Mouse (Mus musculus) heart, embryonic 15.5 days (tissue): ENCODE measurements around the gene Hivep3. TPM values are rescaled to one million over a fixed set of nuclear protein-coding genes. Genes with fewer than 3 reads are reported as not detected.

ENCODE experiments used
- ATAC-seq: fragments of 200-750 bp; cut with Nextera tagmentation; replicated peaks from 2 replicates; pipeline ENCODE4 v1.8.0; 2017; ENCODE audit warnings: low read depth, moderate TSS enrichment; ENCODE audit not compliant: insufficient number of reproducible peaks, insufficient read depth, low FRiP score
- H3K27ac ChIP-seq: fragments of 300-500 bp; sonication (generic); 2 replicates; pipeline ENCODE4 v1.5.1; 2015; ENCODE audit warnings: mild to moderate bottlenecking, inconsistent platforms
- H3K27me3 ChIP-seq: fragments of 300-500 bp; sonication (generic); 2 replicates; pipeline ENCODE4 v1.6.1; 2015; ENCODE audit warnings: inconsistent platforms
- H3K36me3 ChIP-seq: fragments of 300-500 bp; sonication (generic); 2 replicates; pipeline ENCODE4 v1.6.1; 2015; ENCODE audit warnings: mild to moderate bottlenecking, inconsistent platforms
- H3K4me1 ChIP-seq: fragments of 300-500 bp; sonication (generic); replicated peaks from 2 replicates; pipeline ENCODE4 v1.6.1; 2015; ENCODE audit warnings: inconsistent platforms
- H3K4me2 ChIP-seq: fragments of 300-500 bp; sonication (generic); 2 replicates; pipeline ENCODE4 v1.6.1; 2015; ENCODE audit warnings: inconsistent platforms, mild to moderate bottlenecking, moderate library complexity
- H3K4me3 ChIP-seq: fragments of 300-500 bp; sonication (generic); 2 replicates; pipeline ENCODE4 v1.5.1; 2015; ENCODE audit warnings: mild to moderate bottlenecking, inconsistent platforms
- H3K9ac ChIP-seq: fragments of 300-500 bp; sonication (generic); 2 replicates; pipeline ENCODE4 v1.6.1; 2015; ENCODE audit warnings: mild to moderate bottlenecking, inconsistent platforms
- H3K9me3 ChIP-seq: fragments of 300-500 bp; sonication (generic); replicated peaks from 2 replicates; pipeline ENCODE4 v1.6.1; 2016; ENCODE audit warnings: inconsistent platforms
- WGBS: fragments of 180-500 bp; shearing (Covaris S2); methylation state at CpG from one replicate; pipeline ENCODE4 v1.1.7; 2015; ENCODE audit warnings: mixed read lengths; 5-methylcytosine and 5-hydroxymethylcytosine counted together
- polyA plus RNA-seq: library from polyadenylated mRNA; unstranded; fragments of >200 nt; fragmentation: Nextera tagmentation; extraction: Ambion mirVana; gene quantifications from 2 replicates; pipeline ENCODE4 v1.2.1, GENCODE M21; 2015

Gene Hivep3
- polyA plus RNA-seq, 1 experiment from 2014 or later: 6.7 TPM

- Histone ChIP-seq H3K27me3 (no peaks in the 10 kb centered on the region), H3K4me2 (no peak overlapping the region), H3K27ac (no peak overlapping the region), H3K4me1 (no peaks in the 10 kb centered on the region), H3K9me3 (no peaks in the 10 kb centered on the region), H3K9ac (no peak overlapping the region), H3K36me3 (no peaks in the 10 kb centered on the region), H3K4me3 (no peak overlapping the region)
- no peak for ATAC-seq
- WGBS: 72% methylated on average over 9 of the region's 9 CpGs
Measured at GRCm38 (mm10) chr4:119761459-119762121, 28.0 kb downstream of the Hivep3 start.

GRCm38 (mm10) chr4:119762171-119762570 is 28.6 kb downstream of the Hivep3 start:
- Histone ChIP-seq H3K4me3 (no peak overlapping the region), H3K4me1 (no peaks in the 10 kb centered on the region), H3K9ac (no peak overlapping the region), H3K27ac (no peak overlapping the region), H3K27me3 (no peaks in the 10 kb centered on the region), H3K9me3 (no peaks in the 10 kb centered on the region), H3K4me2 (no peak overlapping the region), H3K36me3 (no peaks in the 10 kb centered on the region)
- 75% methylated on average over 2 of the region's 2 CpGs for WGBS
- no peak for ATAC-seq

GRCm38 (mm10) chr4:119768046-119768445 is 34.5 kb downstream of the Hivep3 start:
- 80% methylated on average over 3 of the region's 3 CpGs for WGBS
- no peak for ATAC-seq

GRCm38 (mm10) chr4:119775913-119776312 is 42.3 kb downstream of the Hivep3 start:
- no peak overlapping the region for H3K9ac ChIP-seq
- H3K4me3 ChIP-seq: no peak overlapping the region
- 80% methylated on average over 3 of the region's 3 CpGs for WGBS
- H3K27ac ChIP-seq: no peak overlapping the region
- no peak for ATAC-seq
- H3K4me2 ChIP-seq: no peak overlapping the region
- H3K9me3 ChIP-seq: no peaks in the 10 kb centered on the region
- no peaks in the 10 kb centered on the region for H3K27me3 ChIP-seq
- H3K4me1 ChIP-seq: peaks cover 9% of the 10 kb centered on the region
- H3K36me3 ChIP-seq: no peaks in the 10 kb centered on the region

More at GRCm38 (mm10) chr4:119768046-119768445, 34.5 kb downstream of the Hivep3 start:
- H3K36me3 ChIP-seq: no peaks in the 10 kb centered on the region
- H3K27me3 ChIP-seq: no peaks in the 10 kb centered on the region
- H3K27ac ChIP-seq: no peak overlapping the region
- H3K4me2 ChIP-seq: no peak overlapping the region
- no peaks in the 10 kb centered on the region for H3K4me1 ChIP-seq
- H3K9ac ChIP-seq: no peak overlapping the region
- H3K9me3 ChIP-seq: no peaks in the 10 kb centered on the region
- H3K4me3 ChIP-seq: no peak overlapping the region

GRCm38 (mm10) chr4:119777146-119777545 is 43.6 kb downstream of the Hivep3 start:
- 81% methylated on average over 3 of the region's 3 CpGs for WGBS
- no peak overlapping the region for H3K4me3 ChIP-seq
- no peak overlapping the region for H3K9ac ChIP-seq
- H3K4me2 ChIP-seq: no peak overlapping the region
- no peaks in the 10 kb centered on the region for H3K27me3 ChIP-seq
- H3K9me3 ChIP-seq: no peaks in the 10 kb centered on the region
- peaks cover 9% of the 10 kb centered on the region for H3K4me1 ChIP-seq
- no peak for ATAC-seq
- no peak overlapping the region for H3K27ac ChIP-seq
- H3K36me3 ChIP-seq: no peaks in the 10 kb centered on the region

- H3K27ac ChIP-seq: peak overlapping the region; percentile 54
- no peaks in the 10 kb centered on the region for H3K27me3 ChIP-seq
- no peaks in the 10 kb centered on the region for H3K36me3 ChIP-seq
- 37% methylated on average over 5 of the region's 5 CpGs for WGBS
- no peaks in the 10 kb centered on the region for H3K9me3 ChIP-seq
- ATAC-seq: no peak
- H3K4me3 ChIP-seq: no peak overlapping the region
- no peak overlapping the region for H3K9ac ChIP-seq
- peaks cover 9% of the 10 kb centered on the region for H3K4me1 ChIP-seq
- H3K4me2 ChIP-seq: no peak overlapping the region
Measured at GRCm38 (mm10) chr4:119779561-119780400, 46.2 kb downstream of the Hivep3 start.

GRCm38 (mm10) chr4:119780881-119781280 is 47.3 kb downstream of the Hivep3 start:
- Histone ChIP-seq H3K9me3 (no peaks in the 10 kb centered on the region), H3K9ac (no peak overlapping the region), H3K4me3 (no peak overlapping the region), H3K27ac (no peak overlapping the region), H3K36me3 (no peaks in the 10 kb centered on the region), H3K4me2 (no peak overlapping the region), H3K27me3 (no peaks in the 10 kb centered on the region), H3K4me1 (peaks cover 9% of the 10 kb centered on the region)
- no peak for ATAC-seq
- WGBS: 70% methylated on average over 6 of the region's 6 CpGs

- Histone ChIP-seq H3K4me2 (no peak overlapping the region), H3K4me3 (no peak overlapping the region), H3K4me1 (peaks cover 3% of the 10 kb centered on the region; the same call in 1 of the 2 replicates), H3K36me3 (no peaks in the 10 kb centered on the region), H3K27ac (no peak overlapping the region), H3K9ac (no peak overlapping the region), H3K27me3 (no peaks in the 10 kb centered on the region), H3K9me3 (no peaks in the 10 kb centered on the region)
- no peak for ATAC-seq
- 77% methylated on average over 3 of the region's 3 CpGs for WGBS
Measured at GRCm38 (mm10) chr4:119784959-119785358, 51.4 kb downstream of the Hivep3 start.

- Histone ChIP-seq H3K4me1 (no peaks in the 10 kb centered on the region), H3K4me3 (no peak overlapping the region), H3K36me3 (no peaks in the 10 kb centered on the region), H3K9me3 (no peaks in the 10 kb centered on the region), H3K9ac (no peak overlapping the region), H3K27ac (no peak overlapping the region), H3K4me2 (no peak overlapping the region), H3K27me3 (no peaks in the 10 kb centered on the region)
- ATAC-seq: no peak
- WGBS: 72% methylated on average over 2 of the region's 2 CpGs
Measured at GRCm38 (mm10) chr4:119786307-119786706, 52.7 kb downstream of the Hivep3 start.

- Histone ChIP-seq H3K36me3 (no peaks in the 10 kb centered on the region), H3K27me3 (no peaks in the 10 kb centered on the region), H3K4me2 (no peak overlapping the region), H3K4me3 (no peak overlapping the region), H3K9me3 (no peaks in the 10 kb centered on the region), H3K4me1 (no peaks in the 10 kb centered on the region), H3K9ac (no peak overlapping the region), H3K27ac (no peak overlapping the region)
- 67% methylated on average over 1 of the region's 2 CpGs for WGBS
- ATAC-seq: no peak
Measured at GRCm38 (mm10) chr4:119786721-119787120, 53.1 kb downstream of the Hivep3 start.

- no peak overlapping the region for H3K27ac ChIP-seq
- H3K4me1 ChIP-seq: no peaks in the 10 kb centered on the region
- ATAC-seq: no peak
- H3K27me3 ChIP-seq: no peaks in the 10 kb centered on the region
- H3K4me3 ChIP-seq: no peak overlapping the region
- no peaks in the 10 kb centered on the region for H3K9me3 ChIP-seq
- no peak overlapping the region for H3K4me2 ChIP-seq
- no peak overlapping the region for H3K9ac ChIP-seq
- H3K36me3 ChIP-seq: no peaks in the 10 kb centered on the region
- 90% methylated on average over 6 of the region's 6 CpGs for WGBS
Measured at GRCm38 (mm10) chr4:119788746-119789145, 55.2 kb downstream of the Hivep3 start.
